Mouse (Mus musculus) kidney, embryonic 14.5 days (tissue): ENCODE data around the gene Sbf1. TPM values are rescaled to one million over a fixed set of nuclear protein-coding genes. Genes with fewer than 3 reads are reported as not detected.
A peak's percentile ranks its signal among the peaks of the same experiment; 100 is the strongest.

Experiments used
- ATAC-seq: fragments of 200-750 bp; cut with Nextera tagmentation; 2 replicates; pipeline ENCODE4 v1.8.0; 2017; ENCODE audit warnings: moderate number of reproducible peaks, mild to moderate bottlenecking, moderate TSS enrichment, moderate library complexity; ENCODE audit not compliant: low FRiP score, low TSS enrichment
- H3K27ac ChIP-seq: fragments of 300-500 bp; sonication (generic); 2 replicates; pipeline ENCODE4 v1.5.1; 2014; ENCODE audit warnings: low read depth, mild to moderate bottlenecking, low read length, moderate library complexity, mixed read lengths
- H3K27me3 ChIP-seq: fragments of 300-500 bp; sonication (generic); 2 replicates; pipeline ENCODE4 v1.6.1; 2014; ENCODE audit warnings: mild to moderate bottlenecking, low read length; ENCODE audit not compliant: control insufficient read depth, insufficient read depth
- H3K36me3 ChIP-seq: fragments of 300-500 bp; sonication (generic); 2 replicates; pipeline ENCODE4 v1.6.1; 2014; ENCODE audit warnings: low read length, mixed read lengths; ENCODE audit not compliant: control insufficient read depth, insufficient read depth
- H3K4me1 ChIP-seq: fragments of 300-500 bp; sonication (generic); 2 replicates; pipeline ENCODE4 v1.6.1; 2014; ENCODE audit warnings: low read length, mixed read lengths; ENCODE audit not compliant: control insufficient read depth, insufficient read depth
- H3K4me2 ChIP-seq: fragments of 300-500 bp; sonication (generic); replicated peaks from 2 replicates; pipeline ENCODE4 v1.6.1; 2014; ENCODE audit warnings: low read depth, mild to moderate bottlenecking, low read length
- H3K4me3 ChIP-seq: fragments of 300-500 bp; sonication (generic); 2 replicates; pipeline ENCODE4 v1.5.1; 2014; ENCODE audit warnings: mild to moderate bottlenecking, low read length
- H3K9ac ChIP-seq: fragments of 300-500 bp; sonication (generic); 2 replicates; pipeline ENCODE4 v1.6.1; 2014; ENCODE audit warnings: low read depth, mild to moderate bottlenecking, low read length, moderate library complexity
- H3K9me3 ChIP-seq: fragments of 300-500 bp; sonication (generic); 2 replicates; pipeline ENCODE4 v1.6.1; 2016; ENCODE audit warnings: low read length; ENCODE audit not compliant: control insufficient read depth
- WGBS: fragments of 180-500 bp; shearing (Covaris S2); extraction: QIAGEN DNeasy Blood & Tissue Kit; methylation state at CpG from one replicate; pipeline ENCODE4 v1.1.7; 2014; 5-methylcytosine and 5-hydroxymethylcytosine counted together
- polyA plus RNA-seq: library from polyadenylated mRNA; unstranded; fragments of >200 nt; fragmentation: Nextera tagmentation; extraction: Ambion mirVana; gene quantifications from 2 replicates; pipeline ENCODE4 v1.2.1, GENCODE M21; 2014

Gene Sbf1
- polyA plus RNA-seq, 1 experiment from 2014 or later, result 62.0 TPM

GRCm38 (mm10) chr15:89295580-89296165 is 19.4 kb downstream of the Sbf1 start:
- Histone ChIP-seq H3K27me3 (no peaks in the 10 kb centered on the region), H3K4me3 (no peak overlapping the region), H3K36me3 (peaks cover 75% of the 10 kb centered on the region), H3K9me3 (no peaks in the 10 kb centered on the region), H3K4me2 (no peak overlapping the region), H3K4me1 (no peaks in the 10 kb centered on the region), H3K9ac (no peak overlapping the region), H3K27ac (no peak overlapping the region)
- ATAC-seq, result no peak
- 82% methylated on average over 8 of the region's 8 CpGs for WGBS

DNA sequence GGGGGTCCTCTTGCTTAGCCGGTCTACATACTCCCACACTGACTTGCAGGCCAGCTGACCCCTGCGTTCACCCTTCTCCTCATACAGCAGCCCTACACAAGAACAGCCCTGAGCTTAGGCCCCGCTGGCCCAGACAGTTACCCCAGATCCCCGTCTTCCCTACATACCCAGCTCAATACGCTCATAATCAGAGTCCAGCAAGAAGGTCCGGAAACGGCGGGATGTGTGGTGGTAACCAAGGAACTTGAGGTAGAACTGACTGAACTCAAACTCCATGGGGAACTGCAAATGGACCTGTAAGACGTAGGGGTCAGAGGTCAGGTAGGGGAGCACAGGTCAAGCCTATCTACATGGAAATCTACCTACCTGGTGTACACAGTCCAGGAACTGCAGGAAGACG is 21.3 kb downstream of the Sbf1 start:
- Histone ChIP-seq H3K4me2 (no peak overlapping the region), H3K36me3 (peaks cover 76% of the 10 kb centered on the region), H3K4me1 (no peaks in the 10 kb centered on the region), H3K9me3 (no peaks in the 10 kb centered on the region), H3K27me3 (no peaks in the 10 kb centered on the region), H3K4me3 (no peak overlapping the region), H3K27ac (no peak overlapping the region), H3K9ac (no peak overlapping the region)
- 93% methylated on average over 10 of the region's 10 CpGs for WGBS
- no peak for ATAC-seq

DNA sequence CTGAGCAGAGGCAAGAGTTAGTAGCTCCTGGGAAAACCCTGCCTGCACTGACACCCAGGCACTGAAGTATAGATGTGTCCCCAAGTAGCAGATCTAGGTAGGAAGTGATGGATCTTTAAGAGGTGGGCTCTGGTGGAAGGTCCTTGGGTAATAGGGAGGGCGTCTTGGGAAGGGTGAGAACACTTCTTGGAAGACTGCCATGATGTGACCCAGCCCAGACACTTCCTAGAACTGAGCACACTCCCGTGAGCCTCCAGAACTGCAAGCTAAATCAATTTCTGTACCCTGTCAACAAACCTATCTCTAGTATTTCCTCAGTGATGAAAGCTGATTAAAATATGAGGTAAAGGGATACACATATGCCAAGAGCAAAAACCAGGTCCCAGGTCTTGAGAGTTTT is 22.3 kb downstream of the Sbf1 start:
- H3K27ac ChIP-seq, result no peak overlapping the region
- no peak overlapping the region for H3K9ac ChIP-seq
- no peak overlapping the region for H3K4me3 ChIP-seq
- H3K4me2 ChIP-seq, result no peak overlapping the region
- ATAC-seq, result no peak
- WGBS, result 71% methylated on average over 2 of the region's 2 CpGs
- peaks cover 86% of the 10 kb centered on the region for H3K36me3 ChIP-seq
- no peaks in the 10 kb centered on the region for H3K9me3 ChIP-seq
- no peaks in the 10 kb centered on the region for H3K27me3 ChIP-seq
- no peaks in the 10 kb centered on the region for H3K4me1 ChIP-seq

DNA sequence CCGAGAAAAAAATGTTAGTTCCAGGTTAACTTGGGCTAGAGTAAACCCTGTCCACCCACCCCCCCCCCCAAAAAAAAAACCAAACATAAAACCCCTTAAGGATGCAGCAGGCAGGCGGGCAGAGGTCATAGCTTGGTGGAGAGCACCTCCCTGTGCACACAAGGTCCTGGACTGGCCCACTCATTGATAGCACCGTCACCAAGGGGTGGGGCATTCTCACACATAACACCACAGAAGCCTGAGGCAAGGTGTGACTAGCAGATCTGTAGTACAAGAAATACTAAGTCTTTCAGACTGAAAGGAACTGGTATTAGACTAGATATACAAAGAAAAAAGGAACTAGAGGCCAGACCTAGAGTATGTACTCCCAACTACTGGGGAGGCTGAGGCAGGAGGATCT is 23.6 kb downstream of the Sbf1 start:
- Histone ChIP-seq H3K4me3 (no peak overlapping the region), H3K4me2 (no peak overlapping the region), H3K27ac (no peak overlapping the region), H3K9ac (no peak overlapping the region), H3K4me1 (no peaks in the 10 kb centered on the region), H3K36me3 (peaks cover 86% of the 10 kb centered on the region), H3K27me3 (no peaks in the 10 kb centered on the region), H3K9me3 (no peaks in the 10 kb centered on the region)
- WGBS, result 88% methylated on average over 3 of the region's 3 CpGs
- ATAC-seq, result no peak

DNA sequence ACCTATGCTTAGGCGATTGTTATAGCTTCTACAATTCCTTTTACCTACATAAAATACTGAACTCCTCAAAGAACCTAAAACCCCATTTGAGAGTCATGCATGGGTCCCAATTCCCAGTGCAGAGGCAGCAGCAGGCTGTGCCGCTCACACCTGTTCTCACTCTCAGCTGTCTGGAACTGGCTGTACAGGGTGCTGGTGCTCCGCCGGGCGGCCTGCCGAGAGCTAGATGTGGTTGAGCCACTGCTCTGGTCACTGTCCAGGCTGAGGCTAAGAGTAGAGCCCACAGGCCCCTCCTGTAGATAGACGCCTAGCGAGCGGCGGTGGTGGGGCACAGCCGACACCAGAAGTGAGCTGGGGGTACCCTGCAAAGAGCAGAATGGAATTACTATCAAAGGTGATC is 25.7 kb downstream of the Sbf1 start:
- no peak overlapping the region for H3K4me3 ChIP-seq
- no peak overlapping the region for H3K9ac ChIP-seq
- no peaks in the 10 kb centered on the region for H3K9me3 ChIP-seq
- ATAC-seq, result no peak
- no peaks in the 10 kb centered on the region for H3K4me1 ChIP-seq
- H3K27me3 ChIP-seq, result no peaks in the 10 kb centered on the region
- H3K36me3 ChIP-seq, result peaks cover 79% of the 10 kb centered on the region
- 95% methylated on average over 11 of the region's 11 CpGs for WGBS
- no peak overlapping the region for H3K27ac ChIP-seq
- H3K4me2 ChIP-seq, result no peak overlapping the region

GRCm38 (mm10) chr15:89288227-89288767 is 26.8 kb downstream of the Sbf1 start:
- Histone ChIP-seq H3K27ac (no peak overlapping the region), H3K36me3 (peaks cover 76% of the 10 kb centered on the region), H3K4me2 (no peak overlapping the region), H3K4me3 (no peak overlapping the region), H3K9ac (no peak overlapping the region), H3K27me3 (no peaks in the 10 kb centered on the region), H3K9me3 (no peaks in the 10 kb centered on the region), H3K4me1 (no peaks in the 10 kb centered on the region)
- ATAC-seq, result 0 out of 2 replicates have a peak, but pooled peaks have one; percentile 11
- WGBS, result 83% methylated on average over 23 of the region's 23 CpGs

GRCm38 (mm10) chr15:89286582-89286981 is 28.5 kb downstream of the Sbf1 start:
- 87% methylated on average over 5 of the region's 5 CpGs for WGBS
- peaks cover 77% of the 10 kb centered on the region for H3K36me3 ChIP-seq
- no peaks in the 10 kb centered on the region for H3K9me3 ChIP-seq

DNA sequence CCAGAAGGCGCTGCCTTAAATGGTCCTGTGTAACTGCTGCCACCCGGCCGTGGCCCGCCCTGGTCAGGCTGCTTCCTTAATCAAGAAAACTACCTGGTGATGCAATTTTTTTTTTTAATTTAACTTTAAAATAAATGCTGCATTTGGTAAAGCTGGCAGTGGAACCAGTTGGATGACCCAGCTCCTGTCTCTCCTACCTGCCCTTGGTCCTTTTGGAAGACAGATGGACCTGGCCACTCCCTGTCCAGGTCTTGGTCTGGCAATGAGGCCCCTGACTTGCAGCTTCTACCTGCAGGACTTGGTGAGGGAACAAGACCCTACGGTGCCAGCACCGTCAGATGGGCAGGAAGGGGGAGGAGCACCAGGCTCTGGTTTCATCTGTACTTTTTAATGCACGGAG is 29.0 kb downstream of the Sbf1 start:
- peaks cover 78% of the 10 kb centered on the region for H3K36me3 ChIP-seq
- H3K27me3 ChIP-seq, result no peaks in the 10 kb centered on the region
- no peaks in the 10 kb centered on the region for H3K4me1 ChIP-seq
- no peak overlapping the region for H3K27ac ChIP-seq
- no peak overlapping the region for H3K4me3 ChIP-seq
- 76% methylated on average over 7 of the region's 7 CpGs for WGBS
- H3K9me3 ChIP-seq, result no peaks in the 10 kb centered on the region
- no peak overlapping the region for H3K4me2 ChIP-seq
- H3K9ac ChIP-seq, result no peak overlapping the region
- ATAC-seq, result no peak

More at GRCm38 (mm10) chr15:89286582-89286981, 28.5 kb downstream of the Sbf1 start:
- ATAC-seq, result no peak
- Histone ChIP-seq H3K4me3 (no peak overlapping the region), H3K9ac (no peak overlapping the region), H3K27me3 (no peaks in the 10 kb centered on the region), H3K4me1 (no peaks in the 10 kb centered on the region), H3K27ac (no peak overlapping the region), H3K4me2 (no peak overlapping the region)

DNA sequence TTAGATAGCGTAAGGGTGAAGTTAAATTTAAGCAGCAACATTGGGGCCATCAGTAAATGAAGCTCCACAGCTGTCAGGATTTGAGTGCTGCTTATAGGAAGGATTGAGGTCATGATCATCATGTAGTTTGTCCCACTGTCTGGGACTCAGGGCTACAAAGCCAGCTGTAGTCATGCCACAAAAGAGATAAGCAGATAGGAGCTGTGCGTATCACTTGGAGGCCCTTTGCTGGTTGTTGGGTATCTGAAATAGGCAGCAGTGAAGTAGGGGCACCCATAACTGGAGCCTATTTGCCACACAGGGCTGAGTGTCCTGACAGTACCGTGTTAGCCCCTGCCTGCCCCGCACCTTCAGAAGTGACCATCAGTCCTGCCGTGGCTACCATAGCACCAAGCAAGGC is 29.6 kb downstream of the Sbf1 start:
- Histone ChIP-seq H3K27me3 (no peaks in the 10 kb centered on the region), H3K4me1 (no peaks in the 10 kb centered on the region), H3K4me3 (no peak overlapping the region), H3K4me2 (no peak overlapping the region), H3K36me3 (peaks cover 79% of the 10 kb centered on the region), H3K27ac (no peak overlapping the region), H3K9ac (no peak overlapping the region), H3K9me3 (no peaks in the 10 kb centered on the region)
- no peak for ATAC-seq
- WGBS, result 93% methylated on average over 5 of the region's 5 CpGs
